Mouse (Mus musculus) urinary bladder, postnatal 25 days (tissue): ENCODE measurements around the gene Eif4e3.

Experiments used
- DNase-seq: peaks from one replicate; pipeline ENCODE4 v3.0.0; 2022; ENCODE audit warnings: low spot score

The Eif4e3 gene

GRCm38 (mm10) chr6:99666318-99667171, at the start of gene Eif4e3, which contains the start of gene Gm20696:
Gene Eif4e3, minus strand, starts transcription at chr6:99666771.
Gene Gm20696, minus strand, starts transcription at chr6:99666797.
- peak; percentile 48 for DNase-seq

DNA sequence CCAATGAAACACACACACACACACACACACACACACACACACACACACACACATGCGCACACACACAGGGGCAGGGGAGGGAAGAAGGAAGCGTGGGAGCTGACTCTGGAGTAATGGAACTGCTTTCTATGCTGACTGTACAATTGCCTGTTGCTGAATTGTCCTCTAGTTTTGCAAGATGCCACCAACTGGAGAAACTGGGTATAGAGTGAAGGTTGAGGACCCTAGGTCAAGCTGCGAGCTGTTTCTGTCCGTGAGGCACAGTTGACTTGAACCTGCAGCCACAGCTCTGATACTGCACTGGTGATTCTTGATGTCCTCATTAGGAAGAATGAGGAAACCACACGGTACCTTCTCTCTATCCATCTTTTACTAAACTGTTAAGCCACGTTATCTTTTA, 49.3 kb upstream of the Eif4e3 start:
- DNase-seq = no peak

- DNase-seq = no peak
Measured at GRCm38 (mm10) chr6:99715191-99715590, 48.6 kb upstream of the Eif4e3 start.

DNA sequence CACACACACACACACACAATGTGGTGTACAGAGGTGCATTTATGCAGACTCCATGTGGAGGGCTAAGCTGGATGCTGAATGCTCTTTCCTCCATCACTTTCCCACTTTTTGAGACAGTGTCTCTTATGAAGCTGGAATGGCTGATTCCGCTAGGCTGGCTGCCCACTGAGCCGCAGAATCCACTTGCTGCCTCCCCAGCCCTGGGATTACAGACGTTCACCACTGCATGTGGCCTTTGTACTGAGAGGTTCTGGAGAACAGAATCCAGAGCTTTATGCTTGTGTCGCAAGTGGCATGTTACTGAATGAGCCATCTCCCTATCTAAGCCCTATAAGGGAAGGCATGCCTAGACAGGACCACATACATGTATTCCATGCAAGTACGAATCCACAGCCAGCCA, 46.7 kb upstream of the Eif4e3 start:
- DNase-seq = no peak

GRCm38 (mm10) chr6:99711576-99712101, 45.1 kb upstream of the Eif4e3 start:
- DNase-seq = no peak

DNA sequence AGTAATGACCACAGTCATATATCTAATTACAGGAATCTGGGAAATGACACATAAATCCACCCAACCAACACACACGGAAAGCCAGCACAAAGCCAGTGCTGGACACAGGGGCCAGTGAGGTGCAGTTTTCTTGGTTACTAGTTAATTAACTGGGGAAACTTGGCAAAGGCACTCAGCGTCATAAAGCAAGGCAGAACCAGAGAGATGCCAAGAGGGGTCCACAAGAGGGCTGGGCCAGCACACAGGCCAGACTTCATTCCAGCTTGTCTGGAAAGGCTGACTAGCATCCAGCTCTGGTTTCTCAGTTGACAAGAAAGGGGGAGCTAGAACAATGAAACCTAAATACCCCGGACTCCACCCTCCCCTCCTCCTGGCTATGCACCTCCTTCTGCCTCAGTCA, 33.9 kb upstream of the Eif4e3 start:
- DNase-seq = no peak

DNA sequence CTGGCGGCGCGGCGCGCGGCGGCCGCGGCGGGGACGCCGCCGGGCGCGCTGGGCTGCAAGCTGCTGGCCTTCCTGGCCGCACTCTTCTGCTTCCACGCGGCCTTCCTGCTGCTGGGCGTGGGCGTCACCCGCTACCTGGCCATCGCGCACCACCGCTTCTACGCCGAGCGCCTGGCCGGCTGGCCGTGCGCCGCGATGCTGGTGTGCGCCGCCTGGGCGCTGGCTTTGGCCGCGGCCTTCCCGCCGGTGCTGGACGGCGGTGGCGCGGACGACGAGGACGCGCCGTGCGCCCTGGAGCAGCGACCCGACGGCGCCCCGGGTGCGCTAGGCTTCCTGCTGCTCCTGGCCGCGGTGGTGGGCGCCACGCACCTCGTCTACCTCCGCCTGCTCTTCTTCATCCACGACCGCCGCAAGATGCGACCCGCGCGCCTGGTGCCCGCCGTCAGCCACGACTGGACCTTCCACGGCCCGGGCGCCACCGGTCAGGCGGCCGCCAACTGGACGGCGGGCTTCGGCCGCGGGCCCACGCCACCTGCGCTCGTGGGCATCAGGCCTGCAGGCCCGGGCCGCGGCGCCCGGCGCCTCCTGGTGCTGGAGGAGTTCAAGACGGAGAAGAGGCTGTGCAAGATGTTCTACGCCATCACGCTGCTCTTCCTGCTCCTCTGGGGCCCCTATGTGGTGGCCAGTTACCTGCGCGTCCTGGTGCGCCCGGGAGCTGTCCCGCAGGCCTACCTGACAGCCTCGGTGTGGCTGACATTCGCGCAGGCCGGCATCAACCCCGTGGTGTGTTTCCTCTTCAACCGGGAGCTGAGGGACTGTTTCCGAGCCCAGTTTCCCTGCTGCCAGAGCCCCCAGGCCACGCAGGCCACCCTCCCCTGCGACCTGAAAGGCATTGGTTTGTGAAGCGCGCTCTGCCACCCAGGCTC, 26.6 kb upstream of the Eif4e3 start:
- peak; percentile 36 for DNase-seq

GRCm38 (mm10) chr6:99692206-99692915, 25.8 kb upstream of the Eif4e3 start, which contains the start of gene Gpr27:
Gene Gpr27, plus strand, starts transcription at chr6:99692679.
- peak; percentile 34 for DNase-seq

DNA sequence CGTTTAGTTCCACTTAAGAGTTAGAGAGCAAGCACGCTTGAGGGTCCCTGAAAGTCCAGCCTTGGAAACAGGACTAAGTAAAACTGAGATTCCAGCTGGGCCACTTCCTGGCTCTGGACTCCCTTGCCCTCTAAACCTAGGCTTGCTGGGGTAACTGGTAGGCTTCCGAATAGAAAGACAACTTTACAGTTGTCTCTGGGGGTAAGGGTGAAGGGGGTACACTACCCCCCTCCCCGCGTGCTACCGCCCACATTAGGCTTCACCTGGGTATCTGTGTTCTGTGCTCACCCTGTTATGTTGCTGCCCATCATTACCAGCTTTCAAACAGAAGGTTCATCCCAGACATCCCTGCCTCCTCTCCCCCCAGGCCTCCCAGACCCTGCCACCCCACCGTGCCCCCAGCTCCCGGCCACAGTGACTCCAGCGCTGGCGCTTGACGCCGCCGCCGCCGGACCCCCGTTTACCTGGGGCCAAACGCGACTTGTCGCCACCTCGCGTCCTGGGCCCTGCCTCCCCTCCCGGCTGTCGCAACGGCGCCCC, 25.2 kb upstream of the Eif4e3 start:
- no peak for DNase-seq

DNA sequence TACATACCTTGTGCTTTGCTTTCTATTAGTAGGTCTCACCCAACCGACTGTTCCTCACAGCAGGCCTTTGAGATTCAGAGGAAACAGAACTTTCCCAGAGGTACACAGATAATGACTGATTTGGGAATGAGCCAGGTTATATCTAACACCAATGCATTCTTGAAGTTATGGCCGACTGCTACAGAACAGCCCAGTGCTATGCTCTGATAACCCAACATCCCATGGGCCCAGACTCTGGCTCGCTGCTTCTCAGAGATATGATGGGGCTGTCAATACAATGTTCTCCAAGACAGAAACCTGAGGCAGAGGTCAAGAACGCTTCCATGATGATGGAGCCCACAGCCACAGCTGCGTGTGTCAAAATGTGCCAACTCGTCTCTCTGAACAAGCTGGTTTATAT, 21.9 kb upstream of the Eif4e3 start:
- DNase-seq = no peak

DNA sequence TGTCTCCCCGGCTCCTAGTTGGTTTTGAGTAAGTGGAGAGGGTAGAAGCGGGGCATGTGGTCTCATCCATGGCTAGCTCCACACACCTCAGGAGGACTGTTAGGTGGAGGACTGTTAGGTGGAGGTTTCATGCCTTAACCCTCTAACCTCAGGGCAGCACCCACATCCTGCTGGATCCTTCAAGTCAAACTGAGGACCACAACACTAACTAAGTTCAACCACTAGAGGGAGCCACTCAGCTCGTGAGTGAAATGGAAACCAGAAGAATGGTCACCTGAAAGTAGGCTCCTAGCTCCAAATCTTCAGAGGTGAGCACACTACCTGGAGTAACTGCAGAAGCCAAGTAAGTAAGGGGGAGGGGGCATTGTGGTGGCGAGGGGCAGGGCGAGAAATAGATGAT, 18.3 kb upstream of the Eif4e3 start:
- DNase-seq = no peak

- DNase-seq = no peak
Measured at GRCm38 (mm10) chr6:99683974-99684373, 17.4 kb upstream of the Eif4e3 start.

GRCm38 (mm10) chr6:99678108-99678507, 11.5 kb upstream of the Eif4e3 start:
- no peak for DNase-seq

DNA sequence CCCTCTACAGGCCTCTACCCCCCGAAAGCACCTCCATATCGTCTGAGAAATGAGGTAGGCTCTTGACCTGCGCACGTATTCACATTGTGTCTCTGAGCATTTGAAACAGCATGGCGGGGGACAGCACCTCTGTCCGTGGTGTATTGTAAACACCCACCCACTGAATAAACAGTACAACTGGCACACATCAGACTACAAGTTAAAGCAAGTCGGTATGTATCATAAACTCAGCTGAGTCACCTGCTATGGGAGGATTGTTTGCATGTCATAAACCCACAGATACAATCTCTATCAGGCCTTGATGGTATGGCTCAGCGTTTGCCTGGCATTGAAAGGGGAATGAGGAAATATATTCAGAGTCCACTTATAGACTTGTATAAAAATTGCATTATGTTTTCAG, 10.8 kb upstream of the Eif4e3 start:
- DNase-seq = no peak

DNA sequence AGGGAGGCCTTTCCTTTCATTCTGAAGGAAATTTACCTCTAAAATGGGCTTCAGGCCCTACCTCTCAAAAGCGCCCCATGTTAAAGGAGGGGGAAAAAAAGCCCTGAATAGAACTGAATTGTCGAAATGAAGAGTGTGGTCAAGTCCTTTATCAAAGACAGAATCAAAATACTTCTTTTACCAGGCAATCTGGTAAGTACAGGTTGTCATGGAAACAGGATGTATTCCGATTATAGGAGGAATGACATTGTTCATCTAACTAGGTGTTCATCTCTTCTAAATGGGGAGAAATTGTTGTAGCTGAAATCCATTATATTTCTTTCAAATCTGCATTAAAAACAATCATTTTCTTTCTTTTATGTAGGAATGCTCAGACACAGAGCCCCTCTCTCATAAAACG, 7.9 kb upstream of the Eif4e3 start:
- DNase-seq = no peak

- no peak for DNase-seq
Measured at GRCm38 (mm10) chr6:99671768-99672167, 5.2 kb upstream of the Eif4e3 start.

- DNase-seq = peak; percentile 50
Measured at GRCm38 (mm10) chr6:99670481-99671119, 4.0 kb upstream of the Eif4e3 start.

GRCm38 (mm10) chr6:99669481-99670325, 3.1 kb upstream of the Eif4e3 start:
- no peak for DNase-seq

GRCm38 (mm10) chr6:99667290-99667689, 719 bp upstream of the Eif4e3 start:
- no peak for DNase-seq
